Mouse (Mus musculus): ENCODE measurements at regions not wholly inside any gene's neighbourhood (a gene's known extent, or its start where the extent isn't known, plus 50 kb on each side); places are given as distances from the start of the nearest gene placed in this dataset.

DNA sequence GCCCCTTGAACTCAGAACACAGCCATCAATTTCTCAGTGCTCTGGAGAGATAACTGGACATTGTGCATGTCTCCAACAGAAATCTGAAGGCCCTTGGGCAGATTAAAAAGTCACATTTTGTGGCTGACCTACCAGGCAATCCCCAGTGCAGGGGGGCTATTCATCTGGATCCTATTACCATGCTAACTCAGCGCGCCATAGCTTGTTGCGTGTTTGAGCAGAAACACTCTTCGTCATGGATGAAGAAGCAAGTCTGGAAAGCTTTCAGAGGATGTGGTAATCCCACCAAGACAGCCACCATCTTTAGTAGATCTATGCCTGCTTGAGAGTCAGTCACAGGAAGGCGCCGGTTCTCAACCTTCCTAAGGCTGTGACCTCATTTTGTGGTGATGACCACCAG lies 243.9 kb downstream of the Sipa1l2 start:
- no peak for DNase-seq

DNA sequence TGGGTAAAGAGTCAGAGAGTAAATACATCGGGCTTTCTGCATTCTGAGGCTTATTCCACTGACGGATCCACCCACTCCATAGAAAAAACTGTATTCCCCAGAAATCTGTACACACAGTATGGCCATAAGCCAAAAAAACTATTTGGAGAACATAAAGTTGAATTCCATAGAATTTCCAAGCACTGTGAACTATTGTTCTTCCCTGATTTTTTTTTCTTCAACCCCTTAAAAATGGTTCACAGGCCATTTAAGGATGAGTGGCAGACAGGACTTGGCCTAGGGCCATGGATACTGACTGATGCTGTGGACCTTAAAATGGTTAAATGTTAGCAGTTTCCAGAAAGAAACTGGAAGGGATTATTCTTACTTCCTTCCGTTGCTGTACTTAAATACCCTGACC lies 247.0 kb downstream of the Sipa1l2 start:
- no peak for DNase-seq

DNA sequence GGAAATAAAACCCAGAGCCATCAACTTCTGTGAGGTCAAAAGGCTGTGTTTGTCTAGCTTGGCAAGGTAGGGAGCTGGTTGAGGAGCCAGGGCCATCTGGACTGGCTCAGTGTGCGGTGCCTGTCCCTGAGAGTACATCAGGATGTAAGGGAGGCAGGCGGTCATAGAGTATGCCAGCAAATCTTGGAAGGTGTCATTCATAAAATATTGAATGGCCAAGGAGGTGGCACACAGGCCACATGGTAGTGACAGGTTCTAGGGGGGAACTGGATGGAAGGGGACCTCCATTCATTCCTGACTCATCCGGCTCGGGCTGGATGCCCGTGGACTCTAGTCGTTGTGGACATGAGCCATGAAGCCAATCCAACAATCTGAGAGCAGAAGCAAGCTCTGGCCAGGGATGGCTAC lies 252.0 kb downstream of the Sipa1l2 start:
- no peak for DNase-seq

DNA sequence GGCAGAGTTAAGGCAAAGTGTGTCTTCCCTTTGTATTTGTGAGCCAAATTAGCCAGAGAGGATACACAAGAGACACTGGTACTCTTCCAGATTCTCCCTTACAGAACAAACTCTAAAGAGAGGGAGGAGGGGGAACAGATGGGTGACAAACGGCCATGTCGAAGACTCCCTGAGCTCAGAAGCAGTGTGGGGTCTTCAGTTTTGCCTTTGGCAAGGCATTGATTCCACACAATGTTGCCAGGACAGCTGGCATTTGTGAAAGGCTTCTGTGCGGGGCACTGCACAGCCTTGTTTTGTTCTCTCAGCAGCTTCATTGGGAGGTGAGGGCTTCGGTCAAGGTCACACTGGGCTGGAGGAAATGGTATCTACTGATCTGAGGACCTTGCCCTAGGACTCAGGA lies 253.9 kb downstream of the Sipa1l2 start:
- no peak for DNase-seq

DNA sequence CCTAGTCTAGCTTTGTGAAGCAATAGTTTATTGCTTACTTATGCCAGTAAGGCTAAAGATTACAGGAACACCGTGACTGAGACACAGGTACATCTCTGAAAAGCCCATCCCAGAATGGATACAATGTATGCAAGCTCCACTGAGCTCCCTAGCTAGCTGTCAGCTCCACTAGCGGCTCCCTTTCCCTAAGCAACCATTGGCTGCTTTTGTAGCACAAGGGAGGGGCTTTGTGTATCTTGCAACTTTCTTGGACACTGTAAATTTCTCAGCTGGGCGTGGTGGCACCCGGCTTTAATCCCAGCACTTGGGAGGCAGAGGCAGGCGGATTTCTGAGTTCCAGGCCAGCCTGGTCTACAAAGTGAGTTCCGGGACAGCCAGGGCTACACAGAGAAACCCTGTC lies 254.6 kb downstream of the Sipa1l2 start:
- no peak for DNase-seq

DNA sequence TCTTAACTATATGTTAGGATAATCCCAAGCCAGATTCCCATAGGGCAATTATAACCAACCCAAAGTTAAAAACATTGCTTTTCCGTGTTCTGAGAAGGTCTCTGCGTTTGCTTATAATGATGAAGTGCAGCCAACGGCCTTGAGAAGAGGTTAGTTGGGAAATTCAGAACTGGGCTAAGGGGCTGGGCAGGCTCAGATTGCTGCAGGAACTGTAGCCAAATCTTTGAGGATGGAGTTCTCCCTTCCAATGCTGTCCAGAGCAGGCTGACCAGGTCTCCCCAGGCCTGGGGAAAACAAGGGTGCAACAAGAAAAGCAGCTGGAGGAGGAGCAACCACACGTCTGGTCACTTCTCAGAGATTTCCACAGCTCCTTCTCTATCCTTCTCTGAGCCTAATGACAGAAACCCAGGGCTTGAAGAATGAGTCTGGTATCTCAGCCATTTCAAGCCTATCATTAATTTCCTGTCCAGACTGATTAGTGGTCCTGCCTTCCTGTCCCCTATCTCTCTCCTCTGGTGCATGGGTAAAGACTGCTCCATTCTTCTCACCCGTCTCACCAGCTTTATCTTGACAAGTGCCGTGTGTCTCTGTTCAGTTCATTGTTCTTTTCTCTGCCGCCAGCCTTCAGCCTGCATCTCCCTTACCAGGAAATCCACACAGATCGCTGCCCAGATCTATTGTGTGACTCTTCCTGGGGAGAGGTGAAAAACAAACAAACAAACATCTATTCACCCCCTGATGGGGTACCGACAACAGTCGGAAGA lies 255.2 kb downstream of the Sipa1l2 start:
- no peak for DNase-seq

DNA sequence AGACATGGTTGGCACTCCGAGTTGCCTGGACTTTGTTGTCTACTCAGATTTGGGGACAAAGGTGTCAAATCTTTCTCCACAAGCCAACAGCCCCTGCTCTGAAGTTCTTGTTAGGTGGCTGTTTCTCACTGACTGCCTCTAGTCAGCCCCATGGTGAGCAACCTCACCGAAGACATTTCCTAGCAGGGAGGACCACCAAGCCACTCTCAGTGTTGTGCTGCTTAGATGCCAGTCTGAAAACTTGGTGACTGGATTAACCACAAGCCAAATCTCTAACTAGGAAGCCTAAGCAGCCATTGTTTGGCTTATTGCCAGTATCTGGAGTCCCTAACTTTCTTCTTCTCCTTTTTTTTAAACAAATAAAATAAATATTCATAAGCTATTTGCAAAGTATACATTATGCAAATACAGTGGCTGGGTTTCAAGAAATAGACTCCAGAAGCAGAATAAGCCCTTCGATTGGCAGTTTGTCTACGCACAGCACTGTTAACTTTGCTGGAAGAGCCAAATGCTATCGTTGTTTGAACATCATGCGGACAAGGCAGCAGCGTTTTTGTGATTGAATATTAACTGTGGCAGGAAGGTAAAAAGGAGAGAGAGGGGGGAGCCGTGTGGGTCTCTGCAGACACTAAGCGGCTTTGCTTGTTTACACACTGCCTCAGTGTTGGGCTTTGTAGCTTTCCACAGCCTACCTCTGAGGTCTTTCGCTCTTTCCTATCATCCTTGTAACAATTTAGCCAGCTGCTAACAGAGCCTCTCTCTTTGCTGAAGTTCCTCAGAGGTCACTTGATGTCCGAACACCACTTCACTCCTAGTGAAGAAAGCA lies 257.4 kb downstream of the Disc1 start:
- no peak for DNase-seq

All from thymus, postnatal 36 days (tissue).